Mouse (Mus musculus): Measurements from ENCODE around the gene Sox5.

DNA sequence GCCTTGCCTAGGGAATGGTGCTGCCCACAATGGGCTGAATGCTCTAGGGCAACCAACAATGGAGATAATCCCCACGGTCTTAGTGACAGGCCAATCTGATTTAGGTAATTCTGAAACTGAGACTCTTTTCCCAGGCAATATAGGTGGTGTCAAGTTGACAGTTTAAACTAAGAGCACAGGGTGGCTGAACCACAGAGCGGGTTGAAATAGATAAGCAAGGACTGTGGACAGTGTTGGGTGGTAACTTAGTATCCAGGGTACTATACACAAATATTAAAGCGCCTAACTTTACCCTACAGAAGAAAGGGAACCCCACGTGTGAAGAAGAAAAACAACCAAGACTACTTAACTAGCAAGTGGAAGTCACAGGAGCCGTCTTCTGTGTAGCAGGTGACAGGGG, 838.7 kb downstream of the Sox5 start:
- TF ChIP-seq POLR2A (IDR thresholded peaks at IDR 0.05; ENCODE audit: low read depth, low read length) (no peak), CTCF (IDR thresholded peaks at IDR 0.05; ENCODE audit: extremely low read depth, insufficient read length, insufficient replicate concordance, low read depth, low read length) (no peak)

All from small intestine, adult 2 months (tissue).